Mouse (Mus musculus): ENCODE measurements at regions not wholly inside any gene's neighbourhood (a gene's known extent, or its start where the extent isn't known, plus 50 kb on each side); places are given as distances from the start of the nearest gene placed in this dataset.
A peak's percentile ranks its signal among the peaks of the same experiment; 100 is the strongest.

DNA sequence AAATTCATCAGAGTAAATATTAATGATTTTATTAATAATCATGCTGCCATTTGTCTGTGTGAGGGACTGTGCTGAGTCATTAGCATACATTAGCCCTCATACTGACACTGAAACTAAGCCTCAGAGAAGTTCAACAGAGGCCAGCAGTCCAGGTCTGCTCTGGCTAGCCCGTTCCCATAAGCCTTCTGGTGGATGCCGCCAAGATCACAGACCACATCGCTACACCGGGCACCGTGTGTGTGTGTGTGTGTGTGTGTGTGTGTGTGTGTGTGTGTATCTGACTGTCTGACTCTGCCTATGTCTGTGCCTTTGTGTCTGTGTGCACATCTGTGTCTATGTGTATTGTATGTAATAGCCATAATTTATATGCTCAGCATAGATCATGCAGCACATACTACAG lies 106.0 kb downstream of the Rpl14 start:
- no peak for DNase-seq (ENCODE audit: low spot score)

DNA sequence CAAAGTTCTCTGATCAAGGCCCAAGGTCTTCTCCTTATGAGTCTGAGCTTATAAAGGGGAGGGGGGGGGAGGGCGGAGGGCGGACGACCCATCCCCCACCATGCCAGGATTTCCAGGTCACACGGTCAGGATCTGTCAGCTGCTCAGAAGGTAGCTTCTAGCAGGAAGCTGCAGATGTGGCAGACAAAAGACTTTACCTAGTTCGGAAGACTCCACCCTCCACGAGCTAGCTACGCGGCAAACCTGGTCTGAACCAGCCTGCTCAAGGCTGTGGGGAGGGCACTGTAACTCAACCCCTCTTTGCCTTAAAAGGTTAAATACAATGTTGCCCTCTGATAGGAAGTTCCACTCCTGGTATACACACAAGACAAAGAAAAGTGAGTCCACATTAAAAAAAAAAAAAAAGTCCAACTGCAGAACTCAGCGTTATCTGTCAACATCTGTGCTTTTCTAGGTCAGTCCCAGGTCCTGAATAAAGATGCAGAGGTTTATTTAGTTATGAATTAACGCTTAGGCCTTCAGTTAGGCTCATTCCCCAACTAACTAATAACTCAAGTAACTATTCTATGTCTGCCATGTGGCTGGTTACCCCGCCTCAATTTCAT lies 108.7 kb downstream of the Rpl14 start:
- DNase-seq (ENCODE audit: low spot score), result no peak

GRCm38 (mm10) chr9:120681404-120681803 lies 110.2 kb downstream of the Rpl14 start:
- no peak for DNase-seq (ENCODE audit: low spot score)

- peak; percentile 67 for DNase-seq (ENCODE audit: low spot score)
Observed at GRCm38 (mm10) chr9:120685961-120686360, 114.7 kb downstream of the Rpl14 start.

- DNase-seq (ENCODE audit: low spot score), result no peak
Observed at GRCm38 (mm10) chr9:120689025-120689424, 117.8 kb downstream of the Rpl14 start.

DNA sequence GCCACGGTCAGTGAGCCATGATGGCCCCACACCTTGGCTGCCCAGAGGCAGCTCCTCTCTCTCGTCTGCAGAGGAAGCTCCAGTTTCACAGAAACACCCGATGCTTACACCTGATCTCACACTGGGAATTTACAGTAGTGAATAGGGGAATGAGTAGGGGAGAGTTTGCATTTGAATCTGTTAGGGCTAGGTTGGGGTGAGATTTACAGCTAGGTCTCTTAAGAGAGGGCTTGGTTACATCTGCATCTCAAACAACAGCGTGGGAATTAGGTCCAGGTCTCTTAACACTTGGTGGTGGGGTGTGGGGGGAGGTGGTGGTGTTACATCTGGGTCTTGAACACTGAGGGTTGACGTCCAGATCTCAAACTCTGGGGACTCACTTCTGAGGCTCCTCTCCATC lies 119.3 kb downstream of the Rpl14 start:
- DNase-seq (ENCODE audit: low spot score), result no peak

DNA sequence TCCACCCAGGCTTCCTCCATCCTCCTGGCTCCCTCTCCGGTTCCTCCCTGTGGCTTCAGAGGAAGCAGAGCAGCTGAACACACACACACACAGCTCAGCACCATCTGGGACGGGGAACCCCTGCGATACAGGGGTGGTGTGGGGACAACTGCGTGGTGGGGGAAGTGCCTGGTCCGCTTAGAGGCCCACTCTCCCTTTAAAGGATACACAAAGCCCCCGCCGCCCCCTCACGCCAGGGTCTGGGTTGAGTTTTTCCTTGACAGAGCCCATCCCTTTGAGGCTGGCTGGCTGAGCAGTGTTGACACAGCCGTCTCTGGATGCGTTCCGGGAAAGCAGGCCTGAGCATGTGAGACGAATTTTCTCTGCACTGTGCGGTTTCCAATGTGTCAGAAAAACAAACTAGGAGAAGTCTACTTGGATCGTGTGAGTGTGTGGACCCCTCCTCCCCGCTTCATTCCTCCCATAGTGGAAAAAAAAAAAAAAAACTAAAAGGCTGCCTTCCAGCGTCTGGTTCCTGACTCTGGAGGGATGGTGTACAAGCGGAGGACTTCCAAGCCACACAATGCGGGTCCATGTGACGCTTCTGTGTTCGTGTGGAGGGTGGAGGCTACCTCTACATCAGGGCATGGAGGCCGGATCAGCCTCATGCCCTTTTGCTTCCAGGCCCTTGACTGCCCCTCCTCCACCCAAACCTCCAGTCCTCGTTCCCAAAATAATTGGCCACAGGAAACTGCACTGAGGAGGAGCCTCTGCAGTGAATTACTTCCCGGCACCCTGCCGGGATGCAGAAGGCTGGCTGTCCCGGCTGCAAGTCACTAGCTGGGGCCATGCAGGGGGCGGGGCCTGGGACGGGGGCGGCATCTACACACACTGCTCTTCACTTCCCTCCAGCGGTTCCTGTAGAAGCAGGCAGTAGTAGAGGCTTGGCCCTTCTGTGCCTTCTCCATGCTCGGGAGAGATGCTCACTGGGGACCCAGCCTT lies 120.0 kb downstream of the Rpl14 start:
- peak; percentile 92 for DNase-seq (ENCODE audit: low spot score)

DNA sequence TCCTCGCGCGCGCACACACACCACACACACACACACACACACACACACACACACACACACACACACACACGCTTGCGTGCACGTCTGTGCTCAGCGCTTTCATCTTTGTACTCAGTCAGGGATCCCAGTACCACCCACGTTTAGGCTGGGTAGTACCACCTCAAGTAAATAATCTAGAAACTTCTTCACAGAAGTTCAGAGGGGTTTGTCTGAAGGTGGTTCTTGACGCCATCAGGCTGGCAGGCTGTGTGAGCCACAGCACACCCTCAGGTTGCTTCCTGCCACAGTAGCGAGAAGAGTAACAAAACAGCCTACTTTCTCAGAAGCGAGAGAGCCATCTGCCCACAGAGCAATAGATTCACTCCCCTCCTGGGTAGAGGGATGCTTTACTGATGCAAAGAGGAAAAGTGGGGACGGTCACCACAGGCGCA lies 120.7 kb downstream of the Rpl14 start:
- no peak for DNase-seq (ENCODE audit: low spot score)

- no peak for DNase-seq (ENCODE audit: low spot score)
Observed at GRCm38 (mm10) chr9:120694457-120694856, 123.2 kb downstream of the Rpl14 start.

DNA sequence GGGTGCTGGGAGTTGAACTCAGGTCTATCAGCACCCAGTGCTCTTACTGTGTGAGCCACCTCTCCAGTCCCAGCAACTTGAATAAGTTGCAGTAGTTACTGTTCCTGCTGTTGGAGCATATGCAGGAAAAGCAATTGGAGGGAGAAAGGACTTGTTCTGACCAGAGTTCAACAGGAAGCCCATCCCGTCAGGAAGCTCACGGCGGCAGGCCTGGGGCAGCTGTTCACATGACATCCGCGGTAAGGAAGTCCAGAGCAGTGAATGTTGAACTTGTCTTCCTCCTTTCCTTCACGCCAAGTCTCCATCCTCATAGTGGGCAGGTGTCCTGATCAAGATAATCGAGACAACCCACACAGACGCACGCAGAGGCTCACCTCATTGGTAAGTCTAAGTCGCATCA lies 124.7 kb downstream of the Rpl14 start:
- no peak for DNase-seq (ENCODE audit: low spot score)

DNA sequence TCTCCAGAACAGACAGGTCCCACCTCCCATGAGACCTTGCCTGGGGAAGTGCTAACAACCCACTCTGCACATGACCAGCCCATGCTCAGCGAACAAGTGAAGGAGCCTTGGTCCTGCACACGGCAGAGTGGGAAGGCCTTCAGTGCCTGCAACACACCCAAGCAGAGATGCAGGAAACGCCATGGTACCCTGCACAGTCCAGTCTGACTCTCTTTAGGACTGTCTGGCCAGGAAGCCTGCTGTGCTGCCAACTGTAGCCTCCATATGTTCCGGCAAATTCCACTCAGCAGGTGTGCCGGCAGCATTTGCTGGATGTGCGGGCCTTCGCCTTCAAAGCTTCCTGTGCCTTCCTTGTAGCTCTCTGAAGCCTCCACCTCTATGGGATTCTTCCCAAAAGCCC lies 126.5 kb downstream of the Rpl14 start:
- DNase-seq (ENCODE audit: low spot score), result no peak

DNA sequence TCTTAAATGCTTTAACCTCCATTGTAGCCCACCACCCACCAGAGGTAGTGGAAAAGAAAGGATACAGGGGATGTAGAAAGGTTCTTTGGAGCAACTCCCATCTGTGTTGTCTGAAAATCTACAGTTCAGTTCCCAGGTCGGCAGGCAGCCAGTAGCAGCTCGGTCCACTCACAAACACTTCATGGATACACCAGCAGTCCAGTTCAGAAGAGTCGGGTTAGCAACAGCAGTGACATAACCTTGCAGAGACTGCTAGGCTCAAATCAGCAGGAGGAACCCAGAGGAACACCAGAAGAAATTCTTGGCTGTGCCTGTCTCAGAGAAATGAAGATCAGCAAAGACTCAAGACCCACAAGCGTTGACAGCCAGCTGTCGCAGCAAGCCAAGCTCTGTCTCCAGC lies 128.5 kb downstream of the Rpl14 start:
- no peak for DNase-seq (ENCODE audit: low spot score)

DNA sequence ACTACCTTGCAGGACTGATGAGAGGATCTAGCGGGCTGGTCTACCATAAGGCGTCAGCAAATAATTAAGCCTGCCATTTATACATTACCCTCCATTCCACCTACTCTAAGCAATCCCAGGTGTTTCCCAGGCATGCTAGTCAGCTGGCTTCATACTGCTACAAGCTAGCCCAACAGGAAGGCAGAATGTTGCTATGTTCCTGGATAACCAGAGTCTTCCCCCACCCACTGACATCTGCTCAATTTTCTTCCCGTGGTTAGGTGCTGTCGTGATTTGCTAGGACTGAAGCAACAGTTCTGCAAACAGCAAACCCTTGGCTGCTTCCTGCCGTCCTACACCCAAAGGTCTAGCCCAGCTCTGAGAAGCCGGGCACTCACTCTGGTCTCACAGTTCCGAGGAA lies 131.6 kb downstream of the Rpl14 start:
- no peak for DNase-seq (ENCODE audit: low spot score)

DNA sequence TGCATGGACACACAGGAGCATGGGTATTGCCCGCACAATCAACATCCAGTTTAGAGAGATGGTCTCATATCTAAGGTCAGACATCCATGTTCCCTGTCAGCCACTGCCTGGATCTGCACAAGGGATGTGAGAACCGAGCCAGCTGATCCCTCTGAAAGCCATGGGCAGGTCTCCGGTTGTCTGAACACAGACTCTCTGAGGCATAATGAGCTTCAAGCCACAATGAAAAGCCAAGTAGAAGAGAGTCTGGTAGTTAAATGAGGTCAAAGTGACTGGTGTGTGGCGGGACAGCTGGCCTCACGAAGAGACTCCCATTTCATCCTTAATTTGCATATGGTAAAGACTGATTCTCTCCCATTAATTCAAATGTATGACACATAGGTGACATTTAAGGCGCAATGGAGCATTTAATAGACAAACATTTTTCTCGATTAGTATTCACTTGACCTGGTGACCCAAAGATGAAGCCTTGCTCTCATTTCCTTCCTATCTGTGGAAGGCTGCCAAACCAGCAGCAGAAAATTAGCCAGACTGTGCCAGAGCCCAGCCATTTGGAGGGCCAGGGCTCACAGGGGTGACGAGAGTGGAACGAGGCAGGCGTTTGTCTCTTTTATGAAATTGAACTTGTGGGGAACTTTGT lies 132.2 kb downstream of the Rpl14 start:
- DNase-seq (ENCODE audit: low spot score), result no peak

DNA sequence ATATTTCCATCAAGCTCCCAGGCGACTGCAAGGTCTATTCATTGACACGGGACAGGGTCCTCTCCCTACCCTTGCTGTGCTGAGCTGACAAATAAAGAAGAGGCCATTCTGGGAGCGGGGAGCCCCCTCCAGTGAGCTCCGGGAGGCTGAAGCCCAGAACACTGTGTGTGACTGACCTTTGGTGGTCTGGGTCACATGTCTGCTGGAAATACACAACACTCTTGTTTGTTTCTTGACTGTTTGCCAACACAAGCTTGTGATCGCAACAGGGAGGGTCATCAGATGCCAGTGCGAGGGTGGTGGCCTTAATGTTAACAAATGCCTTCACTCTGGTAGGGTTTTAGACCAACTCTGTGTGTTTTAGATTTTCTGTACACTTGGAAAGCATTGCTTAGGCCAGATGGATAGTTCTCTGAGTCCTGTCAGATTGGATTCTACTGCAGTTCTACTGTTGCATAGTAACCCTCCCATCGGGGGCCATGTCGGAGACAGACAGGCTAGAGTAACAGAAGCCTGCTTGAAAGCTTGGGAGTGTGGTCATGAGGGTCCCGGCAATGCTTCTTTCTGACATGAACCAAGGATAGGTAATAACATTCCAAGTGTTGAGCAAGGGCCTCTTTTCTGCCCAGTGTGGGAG lies 135.4 kb downstream of the Rpl14 start:
- DNase-seq (ENCODE audit: low spot score), result no peak

GRCm38 (mm10) chr9:120708507-120708906 lies 137.3 kb downstream of the Rpl14 start:
- DNase-seq (ENCODE audit: low spot score), result no peak

GRCm38 (mm10) chr9:120709146-120709655 lies 138.0 kb downstream of the Rpl14 start:
- no peak for DNase-seq (ENCODE audit: low spot score)

DNA sequence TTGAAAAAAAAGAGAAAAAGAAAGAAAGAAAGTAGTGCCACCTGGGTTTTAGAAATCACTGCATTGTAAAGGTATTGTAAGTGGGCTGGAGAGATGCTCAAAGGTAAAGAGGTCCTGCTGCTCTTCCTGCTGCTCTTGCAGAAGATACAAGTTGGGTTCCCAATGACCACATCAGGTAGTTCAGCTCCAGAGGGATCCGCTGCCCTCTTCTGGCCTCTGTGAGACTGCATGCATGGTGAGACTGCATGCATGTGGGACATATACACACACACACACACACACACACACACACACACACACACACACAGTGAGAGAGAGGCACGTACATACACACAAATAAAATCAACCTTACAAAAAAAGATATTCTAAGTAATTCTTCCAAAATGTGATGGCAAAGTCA lies 141.7 kb downstream of the Rpl14 start:
- no peak for DNase-seq (ENCODE audit: low spot score)

- no peak for DNase-seq (ENCODE audit: low spot score)
Observed at GRCm38 (mm10) chr9:120715665-120716121, 144.4 kb downstream of the Rpl14 start.

DNA sequence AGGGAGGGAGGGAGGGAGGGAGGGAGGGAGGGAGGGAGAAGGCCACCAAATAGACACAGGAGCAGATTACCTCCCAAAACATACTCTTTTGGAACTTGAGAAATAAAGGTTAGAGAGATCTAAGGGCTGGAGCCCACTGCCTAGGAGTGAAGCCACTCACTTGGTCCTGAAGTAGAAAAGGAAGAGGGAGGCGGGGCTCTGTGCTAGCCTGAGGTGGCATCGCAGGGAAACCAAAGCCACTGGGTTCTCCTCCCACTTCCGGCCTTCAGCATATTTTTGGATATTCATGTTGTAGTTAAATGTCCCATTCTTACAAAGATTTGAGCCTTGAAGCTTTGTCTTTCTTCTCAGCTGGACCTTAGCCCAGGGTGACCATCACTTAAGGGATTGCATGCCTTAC lies 147.6 kb downstream of the Rpl14 start:
- DNase-seq (ENCODE audit: low spot score), result no peak

- DNase-seq (ENCODE audit: low spot score), result no peak
Observed at GRCm38 (mm10) chr9:120721451-120722123, 150.3 kb downstream of the Rpl14 start.

- DNase-seq (ENCODE audit: low spot score), result no peak
Observed at GRCm38 (mm10) chr9:120723026-120723425, 151.8 kb downstream of the Rpl14 start.
